ENCODE assay signal across 10 mouse cellular contexts in the genomic region with DNA sequence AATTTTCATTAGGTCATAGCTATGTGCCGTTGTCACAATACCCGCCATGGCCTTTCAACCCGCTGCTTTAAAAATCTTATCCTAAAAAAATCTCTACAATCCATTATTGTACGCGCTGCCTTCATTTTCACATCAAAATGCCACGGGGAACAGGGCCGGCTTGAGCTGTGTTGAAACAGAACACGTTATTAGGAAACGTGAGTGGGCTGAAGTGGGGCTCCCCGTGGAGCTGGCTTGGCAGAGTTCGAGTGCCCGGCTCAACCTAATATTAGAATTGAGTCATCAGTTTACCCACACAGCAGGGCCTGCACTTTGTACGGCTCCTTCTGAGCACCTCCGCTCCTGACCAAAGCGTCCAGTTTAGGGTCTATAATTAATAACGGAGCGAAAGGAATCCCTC.
DNase-seq lines count a peak whose midpoint lies in the region; ATAC-seq and TF ChIP-seq lines count a peak whose summit lies in the region.
"Had no signal": no experiment of that assay in that cellular context is flagged by ENCODE, and none has a peak within 500 bp of the region (broad histone marks: within the 10 kb centered on the region; RNA-seq: fewer than 3 reads in every experiment).

No protein-coding gene starts in this region.

- H3K36me3 ChIP-seq in embryonic facial prominence, embryonic 13.5 days: no peaks in the 10 kb centered on the region
- H3K36me3 ChIP-seq in hindbrain, embryonic 12.5 days: no peaks in the 10 kb centered on the region
- no peaks in the 10 kb centered on the region for H3K36me3 ChIP-seq in midbrain, postnatal 0 days (ENCODE audit: insufficient read depth, low read length)

- DNase-seq in kidney, postnatal 14 days: peak; percentile 2
- DNase-seq in kidney, adult 8-10 months: no peak
- DNase-seq in midbrain, postnatal 0 days (ENCODE audit: low spot score): peak; percentile 7
- no peak for DNase-seq in T-cell, adult 2 months (ENCODE audit: low spot score)
- DNase-seq in left cerebral cortex, postnatal 4 days: no peak
- DNase-seq in left cerebral cortex, adult 8-10 months (ENCODE audit: low spot score in 2 of 2): no peak
- DNase-seq: retina, postnatal 1 day had no signal

- 0 out of 2 replicates have a peak overlapping the region, but pooled peaks have one; percentile 11 for H3K4me3 ChIP-seq in embryonic facial prominence, embryonic 13.5 days
- H3K4me3 ChIP-seq in hindbrain, embryonic 12.5 days: no peak overlapping the region
- H3K4me3 ChIP-seq in midbrain, postnatal 0 days (ENCODE audit: low read depth, low read length): peak overlapping the region; percentile 16; the same call in 1 of the 2 replicates

- whole genome bisulfite sequencing in embryonic facial prominence, embryonic 13.5 days: 38% methylated on average over 17 of the region's 17 CpGs
- 53% methylated on average over 17 of the region's 17 CpGs for WGBS in hindbrain, embryonic 12.5 days
- 38% methylated on average over 17 of the region's 17 CpGs for WGBS in midbrain, postnatal 0 days

- H3K27ac ChIP-seq in embryonic facial prominence, embryonic 13.5 days: no peak overlapping the region
- peak overlapping the region; percentile 60; the same call in 1 of the 2 replicates for H3K27ac ChIP-seq in hindbrain, embryonic 12.5 days
- no peak overlapping the region for H3K27ac ChIP-seq in midbrain, postnatal 0 days (ENCODE audit: low read depth, low read length)

- no peak for ATAC-seq in embryonic facial prominence, embryonic 13.5 days (ENCODE audit: insufficient number of reproducible peaks, insufficient read depth, low FRiP score, low TSS enrichment, low read depth)
- peak; percentile 54; the same call in 1 of the 2 replicates for ATAC-seq in hindbrain, embryonic 12.5 days (ENCODE audit: low FRiP score)
- ATAC-seq in midbrain, postnatal 0 days (ENCODE audit: low FRiP score): no peak
- ATAC-seq: Patski had no signal

- H3K4me1 ChIP-seq in embryonic facial prominence, embryonic 13.5 days: peaks cover 15% of the 10 kb centered on the region
- 0 out of 2 replicates have a peak, but pooled peaks cover 2% of the 10 kb centered on the region for H3K4me1 ChIP-seq in hindbrain, embryonic 12.5 days
- H3K4me1 ChIP-seq in midbrain, postnatal 0 days (ENCODE audit: insufficient read depth, low read length): no peaks in the 10 kb centered on the region

- TF ChIP-seq CTCF in midbrain, postnatal 0 days (IDR thresholded peaks at IDR 0.05): no peak

- no peaks in the 10 kb centered on the region for H3K27me3 ChIP-seq in embryonic facial prominence, embryonic 13.5 days
- H3K27me3 ChIP-seq in hindbrain, embryonic 12.5 days: no peaks in the 10 kb centered on the region
- no peaks in the 10 kb centered on the region for H3K27me3 ChIP-seq in midbrain, postnatal 0 days (ENCODE audit: insufficient read depth, low read length)
- H3K27me3 ChIP-seq: Patski had no signal

- H3K4me2 ChIP-seq in embryonic facial prominence, embryonic 13.5 days: peak overlapping the region; percentile 46
- peak overlapping the region; percentile 2; the same call in 1 of the 2 replicates for H3K4me2 ChIP-seq in hindbrain, embryonic 12.5 days (replicated peaks)
- peak overlapping the region; percentile 36 for H3K4me2 ChIP-seq in midbrain, postnatal 0 days (ENCODE audit: low read depth, low read length, poor library complexity, severe bottlenecking)

- intact Hi-C loops in left cerebral cortex, postnatal 4 days (cut with DNase I): no loop called here

- H3K9ac ChIP-seq in embryonic facial prominence, embryonic 13.5 days: no peak overlapping the region
- H3K9ac ChIP-seq in hindbrain, embryonic 12.5 days: no peak overlapping the region
- H3K9ac ChIP-seq in midbrain, postnatal 0 days (replicated peaks; ENCODE audit: low read length, poor library complexity, severe bottlenecking): no peak overlapping the region

- H3K9me3 ChIP-seq in embryonic facial prominence, embryonic 13.5 days: no peaks in the 10 kb centered on the region
- H3K9me3 ChIP-seq in hindbrain, embryonic 12.5 days (replicated peaks): no peaks in the 10 kb centered on the region
- H3K9me3 ChIP-seq in midbrain, postnatal 0 days (ENCODE audit: low read length): no peaks in the 10 kb centered on the region

Comparison
In these comparisons a context has a peak if more than half of its experiments do, and no peak if none do; other contexts are left out.
1. DNase-seq: peak in kidney, postnatal 14 days (single experiment) and midbrain, postnatal 0 days (single experiment); none in kidney, adult 8-10 months (0 of 2), T-cell, adult 2 months (single experiment), left cerebral cortex, postnatal 4 days (single experiment) and left cerebral cortex, adult 8-10 months (0 of 2).
2. Peak in every context shown above with its lines, with median percentiles within 50 percentile points of each other: H3K4me2 ChIP-seq.